Mouse (Mus musculus): Measurements from ENCODE around the gene Ptprm.

DNA sequence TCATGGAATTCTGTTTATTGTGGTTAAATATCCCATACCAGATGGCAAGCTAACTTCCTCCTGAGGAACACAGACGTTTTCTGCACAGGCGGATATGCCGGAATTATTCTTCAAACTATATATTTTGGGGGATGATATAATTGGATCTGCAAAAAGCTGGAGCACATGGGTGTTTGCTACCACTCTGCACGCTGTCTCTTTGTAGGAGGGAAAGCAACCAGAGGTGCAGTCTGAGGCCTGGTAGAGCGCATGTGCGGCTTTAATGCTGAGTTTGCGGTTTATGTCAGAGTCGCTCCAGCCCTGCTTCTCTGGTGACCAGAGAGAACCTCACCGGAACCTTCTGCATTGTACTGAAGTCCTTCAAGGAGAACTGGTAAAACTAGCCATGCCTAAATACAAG lies 410.7 kb downstream of the Ptprm start:
- no peak for TF ChIP-seq CTCF (IDR thresholded peaks at IDR 0.05; ENCODE audit: low read depth)
- no peak for TF ChIP-seq EP300 (IDR thresholded peaks at IDR 0.05; ENCODE audit: low read depth)
